Mouse (Mus musculus) 3T3-L1 (cell line): Measurements from ENCODE around the gene Arhgap1.

Source experiments
- DNase-seq: peaks from one replicate; pipeline ENCODE4 v3.0.0-alpha.2; 2015; ENCODE audit warnings: low read depth, low spot score

Arhgap1 gene

DNA sequence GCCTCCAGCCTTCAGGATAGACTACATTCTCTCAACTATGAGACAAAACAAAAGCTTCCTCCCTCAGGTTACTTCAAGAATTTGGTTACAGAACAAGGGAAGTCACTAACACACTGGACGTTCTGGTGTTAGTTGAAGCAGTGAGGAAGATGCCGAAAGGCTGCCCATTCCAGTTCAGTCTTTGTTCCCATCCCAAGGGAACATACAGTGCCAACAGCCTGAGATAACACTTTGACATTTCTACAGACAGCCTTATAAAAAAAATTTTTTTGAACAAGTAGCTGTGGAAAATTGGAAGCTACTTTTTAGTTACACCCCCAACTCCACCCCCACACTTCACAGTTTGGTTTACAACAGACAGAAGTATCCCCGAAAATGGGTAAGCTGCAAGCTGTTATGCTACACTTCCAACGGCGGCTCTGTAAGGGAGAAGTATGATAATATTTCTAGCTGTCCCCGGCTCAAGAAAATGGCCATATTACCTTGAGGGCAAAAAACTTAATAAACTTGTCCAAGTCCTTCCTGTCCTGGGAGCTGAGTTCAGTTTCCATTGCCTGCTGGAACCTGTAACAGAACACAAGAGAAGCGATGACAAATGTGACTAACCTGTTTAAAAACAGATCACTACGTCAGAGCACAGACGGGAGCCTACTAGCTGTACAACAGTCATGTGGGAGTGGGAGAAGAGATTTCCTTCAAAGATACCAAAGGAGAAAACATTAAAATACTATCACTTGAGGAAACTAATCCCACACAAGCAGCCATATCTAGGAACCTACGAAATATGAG, 46.0 kb downstream of the Arhgap1 start:
- DNase-seq: no peak

DNA sequence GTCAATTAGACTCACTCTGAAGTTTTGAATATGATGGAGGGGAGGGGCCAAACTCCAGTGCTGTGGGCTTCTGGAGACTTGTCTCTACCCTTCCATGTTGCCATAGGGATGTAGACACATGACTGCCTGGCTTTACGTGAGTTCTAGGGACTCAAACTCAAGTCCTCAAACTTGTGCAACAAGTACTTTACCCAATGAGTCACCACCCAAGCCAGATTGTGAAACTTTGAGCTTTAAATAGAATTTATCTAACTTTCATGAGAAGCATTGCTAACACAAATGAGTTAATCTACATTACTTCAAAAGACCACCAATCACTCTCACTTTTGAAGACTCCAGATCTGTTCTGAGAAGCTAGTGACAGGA, 46.5 kb downstream of the Arhgap1 start:
- DNase-seq: peak; percentile 78

DNA sequence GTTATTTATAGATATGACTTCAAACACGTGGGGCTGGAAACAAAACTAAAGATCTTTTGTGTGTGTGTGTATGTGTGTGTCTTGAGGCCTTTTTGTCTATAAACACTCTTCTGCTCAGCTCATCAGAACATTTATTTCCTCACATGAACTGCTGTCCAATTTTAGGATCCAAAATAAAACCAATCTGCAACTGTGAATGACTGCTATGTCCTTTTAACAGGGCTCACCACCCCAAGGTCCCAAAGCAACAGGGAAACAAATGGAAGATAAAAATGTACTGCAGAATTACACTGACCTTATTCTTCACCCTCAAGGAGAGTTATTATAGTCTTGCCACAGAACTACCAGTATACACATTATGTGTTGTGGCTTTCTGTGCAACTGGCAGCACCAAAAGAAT, 49.6 kb downstream of the Arhgap1 start:
- DNase-seq: no peak

DNA sequence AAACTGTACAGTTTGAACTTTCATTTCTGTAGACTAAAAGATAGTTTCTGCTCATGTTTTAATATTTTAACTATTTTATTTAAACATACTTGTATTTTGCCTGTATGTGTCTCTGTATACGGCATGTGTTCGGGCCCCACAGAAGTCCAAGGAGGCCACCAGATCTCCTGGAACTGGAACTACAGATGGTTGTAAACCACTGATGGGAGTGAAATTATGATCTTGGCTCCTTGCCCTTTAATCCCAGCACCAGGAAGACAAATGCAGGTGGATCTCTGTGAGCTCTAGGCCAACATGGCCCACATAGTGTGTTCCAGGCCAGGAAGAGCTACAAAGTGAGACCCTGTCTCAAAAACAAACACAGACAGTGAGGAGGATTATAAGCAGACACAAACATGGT, 51.7 kb downstream of the Arhgap1 start:
- no peak for DNase-seq

DNA sequence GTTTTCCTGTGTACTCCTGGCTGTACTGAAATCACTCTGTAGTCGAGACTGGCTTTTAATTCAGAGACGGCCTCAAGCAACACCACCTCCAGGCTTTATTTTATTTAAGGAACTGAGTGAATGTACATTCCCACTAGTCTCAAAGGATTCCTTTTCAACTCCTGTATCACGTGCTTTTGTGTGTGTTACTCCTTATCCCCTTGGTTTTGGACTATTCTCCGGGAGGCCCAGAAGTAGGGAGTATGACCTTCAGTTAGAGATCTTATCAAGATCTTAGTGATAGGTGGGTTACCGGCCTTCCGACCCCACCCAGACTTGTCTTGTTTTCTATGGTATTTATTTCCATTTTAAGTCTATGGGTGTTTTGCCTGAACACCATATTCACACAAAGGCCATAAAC, 56.1 kb downstream of the Arhgap1 start:
- no peak for DNase-seq

DNA sequence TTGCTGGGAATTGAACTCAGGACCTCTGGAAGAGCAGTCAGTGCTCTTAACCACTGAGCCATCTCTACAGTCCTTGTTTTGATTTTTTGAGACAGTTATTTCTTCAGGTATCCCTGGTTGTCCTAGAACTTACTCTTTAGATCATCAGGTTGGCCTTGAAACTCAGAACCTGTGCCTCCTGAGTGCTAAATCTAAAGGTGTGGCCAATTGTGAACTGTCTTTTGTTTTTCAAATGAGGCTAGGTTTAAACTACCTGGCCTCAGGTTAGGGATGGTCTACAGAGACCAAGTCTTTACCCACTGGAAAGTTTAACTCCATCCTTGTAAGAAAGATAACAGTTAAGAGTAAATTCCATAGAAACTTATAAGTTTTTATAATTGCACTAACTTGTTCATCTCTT, 56.8 kb downstream of the Arhgap1 start:
- no peak for DNase-seq

DNA sequence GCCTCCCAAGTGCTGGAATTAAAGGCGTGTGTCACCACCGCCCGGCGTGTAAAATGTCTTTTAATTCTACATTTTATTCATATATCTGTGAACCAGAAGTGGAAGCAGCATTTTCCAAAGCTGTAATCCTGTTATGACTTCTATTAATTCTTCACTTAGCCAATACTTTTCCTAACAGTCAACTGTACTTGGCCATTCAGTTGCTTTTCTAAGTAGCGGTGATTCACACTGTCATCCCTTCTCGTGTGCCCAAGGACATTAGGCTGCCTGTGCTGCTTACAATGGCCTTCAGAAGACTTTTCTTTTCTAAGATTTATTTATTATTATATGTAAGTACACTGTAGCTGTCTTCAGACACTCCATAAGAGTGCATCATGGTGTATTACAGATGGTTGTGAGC, 58.7 kb downstream of the Arhgap1 start:
- DNase-seq: no peak

DNA sequence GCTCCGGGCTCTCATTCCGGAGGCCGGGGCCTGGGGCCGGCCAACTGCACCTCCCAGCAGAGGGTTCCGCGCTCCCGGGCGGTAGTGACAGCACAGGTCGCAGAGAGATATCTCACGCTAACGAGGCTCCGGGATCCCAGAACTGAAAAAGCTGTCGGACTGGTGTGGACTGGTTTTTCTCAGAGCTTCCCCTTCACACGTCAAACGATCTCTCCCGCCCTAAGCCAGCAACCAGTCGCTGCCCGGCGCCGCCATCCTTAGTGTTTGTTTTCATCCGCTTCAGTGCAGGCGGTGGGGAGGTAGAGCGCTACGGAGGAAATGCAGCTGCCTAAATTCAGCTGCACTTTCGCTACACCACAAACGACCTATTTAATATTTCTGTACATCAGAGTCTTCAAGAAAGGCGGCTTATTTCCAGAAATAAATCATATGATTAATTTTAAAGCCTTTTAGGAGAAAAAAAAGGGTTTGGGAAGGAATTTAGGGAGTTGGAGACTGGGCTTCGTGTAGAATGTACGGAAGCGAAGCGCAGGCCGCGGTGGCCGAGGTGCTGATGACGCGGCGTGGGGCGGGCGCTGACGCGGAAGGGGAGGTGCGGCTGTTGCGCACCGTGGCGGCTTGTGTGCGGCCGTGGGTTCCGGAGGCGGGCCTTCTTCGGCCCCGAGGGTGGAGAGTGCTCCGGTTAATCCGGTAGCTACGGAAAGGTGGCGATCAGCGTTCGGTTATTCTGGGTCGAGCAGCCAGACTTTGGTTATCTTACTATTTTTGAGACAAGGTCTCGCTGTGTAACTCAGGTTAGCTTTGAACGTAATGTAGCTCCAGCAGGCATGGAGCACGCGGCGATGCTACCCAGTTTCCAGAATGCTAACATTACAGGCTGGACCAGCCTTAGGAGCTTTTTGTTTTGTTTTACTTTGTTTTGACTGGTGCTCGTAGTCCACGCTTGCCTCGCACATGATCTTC, 60.9 kb downstream of the Arhgap1 start, which contains the start of the genes Atg13 and Harbi1:
Atg13 (minus strand) TSS at position 305 of the 963 bp plus-strand sequence.
Harbi1 (plus strand) TSS at position 581 of the 963 bp plus-strand sequence.
- peak; percentile 87 for DNase-seq

DNA sequence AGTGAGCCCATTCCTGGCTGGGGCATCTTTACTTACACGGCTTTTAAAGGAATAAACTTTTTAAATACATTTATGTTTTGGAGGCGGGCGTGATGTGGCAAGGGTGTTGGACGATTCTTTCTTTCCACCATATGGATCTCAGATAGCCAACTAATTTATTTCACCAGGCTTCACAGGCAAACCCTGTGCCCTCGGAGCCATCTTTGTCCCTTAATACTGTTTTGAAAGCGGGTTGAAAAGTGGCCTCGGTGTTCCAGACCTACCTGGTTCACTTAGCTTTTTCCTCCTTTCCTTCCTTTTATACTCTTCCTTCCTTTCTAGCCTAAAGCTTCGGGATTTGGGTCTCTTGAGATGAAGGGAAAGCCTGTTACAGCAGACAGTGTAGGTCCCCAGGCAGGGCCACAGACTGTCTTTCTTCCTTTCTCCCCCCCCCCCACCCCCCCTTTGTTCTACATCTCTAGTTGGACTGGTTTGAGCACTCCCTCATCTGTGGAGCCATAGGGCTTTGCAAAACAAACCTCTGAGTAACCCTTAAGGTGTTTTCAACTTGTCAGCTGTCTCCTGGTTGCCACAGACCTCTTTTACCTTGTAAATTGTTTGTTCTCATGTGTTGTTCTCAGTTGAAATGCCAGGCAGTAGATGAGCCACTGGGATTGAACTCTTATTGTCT, 61.7 kb downstream of the Arhgap1 start:
- peak; percentile 45 for DNase-seq

DNA sequence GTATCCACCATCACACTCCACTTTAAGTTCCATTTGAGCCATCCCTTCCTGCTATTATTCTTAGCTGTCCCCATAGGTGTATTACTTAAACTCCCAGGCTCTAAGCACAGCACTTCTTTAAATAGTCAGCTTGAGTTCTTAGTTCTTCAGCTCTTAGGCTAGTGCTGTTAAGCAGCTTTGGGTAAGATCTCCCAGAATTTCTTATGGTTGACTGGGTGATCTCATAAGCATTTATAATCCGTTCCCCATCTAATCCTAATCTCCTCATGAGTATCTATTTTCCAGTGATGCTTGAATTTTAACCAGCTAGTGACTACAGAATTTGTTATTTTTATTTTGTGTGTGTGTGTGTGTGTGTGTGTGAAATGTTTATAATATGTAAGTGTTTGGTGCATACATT, 65.3 kb downstream of the Arhgap1 start:
- no peak for DNase-seq

DNA sequence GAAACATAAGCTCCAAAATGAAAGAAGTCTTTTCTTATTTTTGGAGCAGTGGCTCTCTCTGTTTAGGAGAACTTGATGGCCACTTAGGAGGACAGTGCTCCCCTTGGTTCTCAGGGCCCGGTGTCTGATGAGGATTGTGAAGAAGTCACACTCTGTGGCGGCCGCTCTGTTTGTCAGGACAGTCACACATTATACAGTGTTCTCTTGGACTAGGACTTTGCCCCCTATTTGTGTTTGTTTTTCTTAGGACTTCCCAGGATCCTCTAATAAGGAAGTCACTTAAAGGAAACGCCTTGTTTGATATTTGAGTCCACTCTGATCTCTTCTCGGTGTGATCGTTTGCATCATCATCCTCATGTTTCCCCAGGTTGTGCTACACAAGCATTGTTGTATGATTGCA, 68.6 kb downstream of the Arhgap1 start:
- DNase-seq: no peak
